Mouse (Mus musculus) lung, adult 2 months (tissue): ENCODE measurements around the gene Tab1.

Experiments
- CTCF ChIP-seq: fragments of 200-500 bp; IDR thresholded peaks from 2 replicates; pipeline ENCODE4 v1.5.1; 2011; ENCODE audit warnings: mild to moderate bottlenecking, low read length, control low read depth; ENCODE audit not compliant: insufficient read depth
- POLR2A ChIP-seq: fragments of 200-500 bp; IDR thresholded peaks from 2 replicates; pipeline ENCODE4 v1.6.1; 2011; ENCODE audit warnings: low read depth, mild to moderate bottlenecking, control low read depth, low read length, borderline replicate concordance; ENCODE audit errors: extremely low read depth

- TF ChIP-seq POLR2A (no peak), CTCF (no peak)
Measured at GRCm38 (mm10) chr15:80099477-80099876, 33.5 kb upstream of the Tab1 start.
